Mouse (Mus musculus) C2C12 (cell line): ENCODE results near the gene Dyrk1a. TPM values are rescaled to one million over a fixed set of nuclear protein-coding genes. Genes with fewer than 3 reads are reported as not detected.

Experiments used
- H3K27me3 ChIP-seq: one replicate; pipeline ENCODE4 v1.6.1; 2011; ENCODE audit not compliant: control insufficient read depth, insufficient read depth, insufficient read length
- H3K36me3 ChIP-seq: one replicate; pipeline ENCODE4 v1.6.1; 2011; ENCODE audit not compliant: control insufficient read depth, insufficient read depth
- H3K4me3 ChIP-seq: one replicate; pipeline ENCODE4 v1.5.1; 2011; ENCODE audit warnings: mild to moderate bottlenecking, control low read depth; ENCODE audit not compliant: poor library complexity, insufficient read depth, severe bottlenecking
- H3K79me2 ChIP-seq: one replicate; pipeline ENCODE4 v1.6.1; 2011; ENCODE audit not compliant: control insufficient read depth, insufficient read depth
- H3K79me3 ChIP-seq: one replicate; pipeline ENCODE4 v1.6.1; 2011; ENCODE audit warnings: low read depth, control low read depth
- H3ac ChIP-seq: one replicate; pipeline ENCODE3; 2011; ENCODE audit warnings: low read depth; ENCODE audit not compliant: control insufficient read depth, insufficient read length
- CEBPB ChIP-seq: IDR thresholded peaks from one replicate; pipeline ENCODE4 v1.6.1; 2011; ENCODE audit warnings: low read depth, mild to moderate bottlenecking, control low read depth, moderate library complexity
- CTCF ChIP-seq: IDR thresholded peaks from one replicate; pipeline ENCODE4 v1.5.1; 2011; ENCODE audit not compliant: control insufficient read depth, insufficient read depth, insufficient read length
- FOSL1 ChIP-seq: IDR thresholded peaks from one replicate; pipeline ENCODE4 v1.8.0; 2011; ENCODE audit warnings: mild to moderate bottlenecking, low read length; ENCODE audit not compliant: poor library complexity, insufficient read depth, severe bottlenecking
- MAX ChIP-seq: IDR thresholded peaks from one replicate; pipeline ENCODE4 v1.6.1; 2011; ENCODE audit warnings: mild to moderate bottlenecking, control low read depth
- MYOD1 ChIP-seq: IDR thresholded peaks from one replicate; pipeline ENCODE4 v1.6.1; 2011; ENCODE audit warnings: low read depth; ENCODE audit not compliant: control insufficient read depth, insufficient read length
- MYOG ChIP-seq: IDR thresholded peaks from one replicate; pipeline ENCODE4 v1.6.1; 2011; ENCODE audit not compliant: control insufficient read depth, insufficient read length; ENCODE audit errors: extremely low read depth
- USF1 ChIP-seq: IDR thresholded peaks from one replicate; pipeline ENCODE4 v1.6.1; 2011; ENCODE audit warnings: low read depth, mild to moderate bottlenecking, control low read depth, moderate library complexity
- polyA plus RNA-seq: library from polyadenylated mRNA; unstranded; fragments of >200 nt; fragmentation: generic; extraction: Trizol; gene quantifications from one replicate; pipeline ENCODE4 v1.2.1, GENCODE M21; 2012; ENCODE audit warnings: missing spikeins

The Dyrk1a gene
- polyA plus RNA-seq, 1 experiment, result 17.3 TPM

GRCm38 (mm10) chr16:94701971-94702370 lies 132.2 kb downstream of the Dyrk1a start:
- H3K27me3 ChIP-seq, result no peaks in the 10 kb centered on the region

GRCm38 (mm10) chr16:94713480-94714094 lies 143.8 kb downstream of the Dyrk1a start:
- TF ChIP-seq CEBPB, result no peak
- TF ChIP-seq CTCF, result peak; percentile 90
- no peaks in the 10 kb centered on the region for H3K79me2 ChIP-seq
- H3K27me3 ChIP-seq, result no peaks in the 10 kb centered on the region
- no peak overlapping the region for H3ac ChIP-seq
- no peak overlapping the region for H3K4me3 ChIP-seq
- no peaks in the 10 kb centered on the region for H3K36me3 ChIP-seq
- no peaks in the 10 kb centered on the region for H3K79me3 ChIP-seq

More at GRCm38 (mm10) chr16:94701971-94702370, 132.2 kb downstream of the Dyrk1a start:
- H3K79me2 ChIP-seq, result no peaks in the 10 kb centered on the region
- no peaks in the 10 kb centered on the region for H3K36me3 ChIP-seq
- no peak overlapping the region for H3ac ChIP-seq
- H3K79me3 ChIP-seq, result no peaks in the 10 kb centered on the region
- H3K4me3 ChIP-seq, result no peak overlapping the region
- TF ChIP-seq MAX (no peak), USF1 (no peak)

DNA sequence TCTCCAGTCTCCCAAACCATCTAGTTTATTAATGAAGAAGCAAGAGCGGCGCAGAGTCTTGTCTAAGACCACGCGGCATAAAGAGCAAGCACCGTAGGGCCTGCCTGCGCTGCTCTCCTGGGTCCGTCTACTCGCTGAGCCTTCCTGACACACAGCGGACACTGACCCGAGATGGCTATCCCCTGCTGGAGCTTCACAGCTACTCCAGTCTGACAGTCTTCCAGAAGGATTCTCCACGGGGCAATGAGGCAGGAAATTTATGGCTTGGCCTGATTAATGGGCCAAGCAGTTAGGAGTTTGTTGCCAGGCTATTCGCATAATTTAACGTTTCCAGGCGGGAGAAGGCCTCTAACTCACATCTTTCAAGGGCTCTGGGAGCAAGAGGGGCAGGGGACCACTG lies 144.7 kb downstream of the Dyrk1a start:
- Histone ChIP-seq H3K36me3 (no peaks in the 10 kb centered on the region), H3K27me3 (no peaks in the 10 kb centered on the region), H3ac (no peak overlapping the region), H3K79me2 (no peaks in the 10 kb centered on the region), H3K79me3 (no peaks in the 10 kb centered on the region), H3K4me3 (no peak overlapping the region)
- no peak for TF ChIP-seq FOSL1

- H3K79me2 ChIP-seq, result no peaks in the 10 kb centered on the region
- H3K4me3 ChIP-seq, result no peak overlapping the region
- no peak for TF ChIP-seq MAX
- no peak for TF ChIP-seq CEBPB
- TF ChIP-seq MYOD1, result no peak
- TF ChIP-seq USF1, result no peak
- TF ChIP-seq CTCF, result no peak
- no peak for TF ChIP-seq FOSL1
- no peak for TF ChIP-seq MYOG
- no peaks in the 10 kb centered on the region for H3K27me3 ChIP-seq
- no peaks in the 10 kb centered on the region for H3K79me3 ChIP-seq
- H3ac ChIP-seq, result no peak overlapping the region
- H3K36me3 ChIP-seq, result no peaks in the 10 kb centered on the region
These were observed 147.2 kb downstream of the Dyrk1a start for GRCm38 (mm10) chr16:94717051-94717450.

- Histone ChIP-seq H3K36me3 (no peaks in the 10 kb centered on the region), H3K79me3 (no peaks in the 10 kb centered on the region), H3K79me2 (no peaks in the 10 kb centered on the region), H3ac (no peak overlapping the region), H3K4me3 (no peak overlapping the region), H3K27me3 (no peaks in the 10 kb centered on the region)
- no peak for TF ChIP-seq MYOG
- TF ChIP-seq CTCF, result no peak
- TF ChIP-seq MYOD1, result no peak
- no peak for TF ChIP-seq MAX
- TF ChIP-seq USF1, result no peak
- no peak for TF ChIP-seq CEBPB
- no peak for TF ChIP-seq FOSL1
These were observed 149.1 kb downstream of the Dyrk1a start for GRCm38 (mm10) chr16:94718919-94719318.

GRCm38 (mm10) chr16:94719488-94719887 lies 149.7 kb downstream of the Dyrk1a start:
- Histone ChIP-seq H3K79me3 (no peaks in the 10 kb centered on the region), H3K36me3 (no peaks in the 10 kb centered on the region), H3K79me2 (no peaks in the 10 kb centered on the region), H3ac (no peak overlapping the region), H3K27me3 (no peaks in the 10 kb centered on the region), H3K4me3 (no peak overlapping the region)
- TF ChIP-seq CTCF (no peak), CEBPB (no peak), MYOG (no peak), MAX (no peak), MYOD1 (no peak), FOSL1 (no peak)

DNA sequence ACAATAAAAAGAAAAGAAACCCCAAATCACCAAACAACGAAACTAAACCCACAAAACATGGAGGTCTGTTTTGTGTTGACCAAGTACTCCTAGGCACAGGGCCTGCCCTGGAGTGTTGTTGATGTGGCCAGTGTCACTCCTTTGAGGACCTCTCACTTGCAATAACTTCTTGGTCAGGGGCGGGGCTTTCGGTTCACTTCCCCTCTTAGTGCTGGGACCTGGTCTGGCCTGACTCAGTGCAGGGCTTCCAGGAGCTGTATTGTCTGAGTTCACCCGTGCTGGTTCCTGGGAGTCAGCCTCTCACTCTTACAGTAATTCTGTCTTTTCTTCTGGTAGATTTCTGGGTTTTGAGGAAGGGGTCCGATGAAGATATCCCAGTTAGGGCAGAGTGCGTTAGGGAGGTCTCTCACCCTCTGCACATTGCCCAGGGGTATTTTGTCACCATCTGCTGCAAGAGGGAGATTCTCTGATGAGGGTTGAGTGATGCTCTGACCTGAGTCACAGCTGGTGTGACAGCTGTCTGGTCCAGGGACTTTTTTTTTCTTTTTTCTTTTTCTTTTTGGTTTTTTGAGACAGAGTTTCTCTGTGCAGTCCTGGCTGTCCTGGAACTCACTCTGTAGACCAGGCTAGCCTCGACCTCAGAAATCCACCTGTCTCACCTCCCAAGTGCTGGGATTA lies 150.8 kb downstream of the Dyrk1a start:
- Histone ChIP-seq H3ac (no peak overlapping the region), H3K79me2 (no peaks in the 10 kb centered on the region), H3K27me3 (no peaks in the 10 kb centered on the region), H3K79me3 (no peaks in the 10 kb centered on the region), H3K36me3 (no peaks in the 10 kb centered on the region), H3K4me3 (no peak overlapping the region)
- TF ChIP-seq MYOD1 (peak; percentile 57), CTCF (no peak)
